Mouse (Mus musculus) CH12.LX (cell line): ENCODE measurements at regions not wholly inside any gene's neighbourhood (a gene's known extent, or its start where the extent isn't known, plus 50 kb on each side); places are given as distances from the start of the nearest gene placed in this dataset.

Source experiments
- DNase-seq: peaks from one replicate; pipeline ENCODE4 v3.0.0-alpha.2; 2013; ENCODE audit errors: extremely low read depth
- H3K27ac ChIP-seq: 2 replicates; pipeline ENCODE4 v1.5.1; 2012; ENCODE audit warnings: low read depth, mild to moderate bottlenecking, control low read depth, moderate library complexity; ENCODE audit not compliant: insufficient read depth
- H3K27me3 ChIP-seq: replicated peaks from 2 replicates; pipeline ENCODE3; 2012; ENCODE audit warnings: inconsistent platforms
- H3K36me3 ChIP-seq, 2 experiments: replicated peaks in 1 of 2; 2 replicates each; pipeline versions ENCODE3 to v1.6.1; 2012; ENCODE audit warnings: inconsistent platforms in 1 of 2, low read length in 1 of 2, mild to moderate bottlenecking in 1 of 2, mixed read lengths in 1 of 2, moderate library complexity in 1 of 2; ENCODE audit not compliant: control insufficient read depth in 1 of 2, insufficient read depth in 1 of 2
- H3K4me1 ChIP-seq, 2 experiments: 2 replicates each; pipeline ENCODE4 v1.6.1; 2012; ENCODE audit warnings: inconsistent platforms in 1 of 2, moderate library complexity in 1 of 2; ENCODE audit not compliant: insufficient read depth in 2 of 2, control insufficient read depth in 1 of 2
- H3K4me2 ChIP-seq: 2 replicates; pipeline ENCODE4 v1.6.1; 2012; ENCODE audit warnings: low read depth, mild to moderate bottlenecking, control low read depth; ENCODE audit not compliant: poor library complexity, insufficient read depth, severe bottlenecking
- H3K4me3 ChIP-seq, 3 experiments: fragments of 150-350 bp in 1 of 3; sonication (generic) in 1 of 3; replicated peaks in 1 of 3; 2 replicates each; pipeline versions ENCODE3 to v1.5.1; 2011 to 2012; ENCODE audit warnings: low read depth in 2 of 3, low read length in 2 of 3, mild to moderate bottlenecking in 2 of 3, moderate library complexity in 2 of 3, control low read depth in 1 of 3, improper control_type of control experiment in 1 of 3, inconsistent platforms in 1 of 3, mixed read lengths in 1 of 3; ENCODE audit not compliant: poor library complexity in 1 of 3
- H3K79me2 ChIP-seq: replicated peaks from 2 replicates; pipeline ENCODE4 v1.6.1; 2012; ENCODE audit warnings: mild to moderate bottlenecking, moderate library complexity; ENCODE audit not compliant: control insufficient read depth, poor library complexity, insufficient read depth, severe bottlenecking; ENCODE audit errors: extremely low read depth
- H3K9ac ChIP-seq: 2 replicates; pipeline ENCODE4 v1.6.1; 2012; ENCODE audit warnings: low read depth, mild to moderate bottlenecking, control low read depth, moderate library complexity; ENCODE audit not compliant: insufficient read depth
- H3K9me3 ChIP-seq: replicated peaks from 2 replicates; pipeline ENCODE3; 2012; ENCODE audit warnings: low read length, inconsistent platforms, mixed read lengths
- BHLHE40 ChIP-seq: IDR thresholded peaks from 2 replicates; pipeline ENCODE4 v1.6.1; 2011; ENCODE audit warnings: mild to moderate bottlenecking, low read depth, low read length, improper control_type of control experiment
- CHD1 ChIP-seq: IDR thresholded peaks from 2 replicates; pipeline ENCODE4 v1.6.1; 2012; ENCODE audit warnings: low read depth, low read length, improper control_type of control experiment, inconsistent platforms
- CTCF ChIP-seq, 2 experiments: IDR thresholded peaks in 1 of 2; conservative IDR thresholded peaks in 1 of 2; 2 replicates each; pipeline ENCODE4 v1.5.1; 2011 to 2012; ENCODE audit warnings: low read depth in 2 of 2, low read length in 2 of 2, improper control_type of control experiment in 1 of 2, inconsistent platforms in 1 of 2, mild to moderate bottlenecking in 1 of 2, moderate library complexity in 1 of 2
- E2F4 ChIP-seq: IDR thresholded peaks from 2 replicates; pipeline ENCODE4 v1.6.1; 2011; ENCODE audit warnings: low read depth, low read length, improper control_type of control experiment; ENCODE audit not compliant: insufficient replicate concordance
- ELF1 ChIP-seq: IDR thresholded peaks from 2 replicates; pipeline ENCODE4 v1.6.1; 2014; ENCODE audit warnings: low read depth, mild to moderate bottlenecking, inconsistent platforms, low read length, improper control_type of control experiment
- ETS1 ChIP-seq: conservative IDR thresholded peaks from 2 replicates; pipeline ENCODE4 v1.6.1; 2012; ENCODE audit warnings: low read depth, mild to moderate bottlenecking, inconsistent platforms, low read length, improper control_type of control experiment, moderate library complexity
- GABPA ChIP-seq: IDR thresholded peaks from 2 replicates; pipeline ENCODE4 v1.6.1; 2012; ENCODE audit warnings: low read depth, low read length, improper control_type of control experiment, inconsistent platforms; ENCODE audit not compliant: insufficient replicate concordance
- HCFC1 ChIP-seq: IDR thresholded peaks from 2 replicates; pipeline ENCODE4 v1.6.1; 2012; ENCODE audit warnings: low read depth, mild to moderate bottlenecking, inconsistent platforms, low read length, improper control_type of control experiment
- JUN ChIP-seq: IDR thresholded peaks from 2 replicates; pipeline ENCODE4 v1.6.1; 2011; ENCODE audit warnings: low read depth, mild to moderate bottlenecking, low read length, improper control_type of control experiment, moderate library complexity; ENCODE audit not compliant: insufficient read depth
- JUND ChIP-seq: conservative IDR thresholded peaks from 2 replicates; pipeline ENCODE4 v1.6.1; 2011; ENCODE audit warnings: low read depth, low read length, improper control_type of control experiment
- KAT2A ChIP-seq: IDR thresholded peaks from 2 replicates; pipeline ENCODE4 v1.6.1; 2012; ENCODE audit warnings: low read length, improper control_type of control experiment, inconsistent platforms; ENCODE audit not compliant: insufficient replicate concordance
- MAFK ChIP-seq: IDR thresholded peaks from 2 replicates; pipeline ENCODE4 v1.6.1; 2011; ENCODE audit warnings: low read length, improper control_type of control experiment; ENCODE audit not compliant: insufficient replicate concordance
- MAX ChIP-seq: IDR thresholded peaks from 2 replicates; pipeline ENCODE4 v1.6.1; 2011; ENCODE audit warnings: low read length, improper control_type of control experiment
- MAZ ChIP-seq: IDR thresholded peaks from 2 replicates; pipeline ENCODE4 v1.6.1; 2012; ENCODE audit warnings: low read depth, mild to moderate bottlenecking, inconsistent platforms, low read length, improper control_type of control experiment, moderate library complexity
- MEF2A ChIP-seq: IDR thresholded peaks from 2 replicates; pipeline ENCODE4 v1.6.1; 2014; ENCODE audit warnings: low read depth, mild to moderate bottlenecking, inconsistent platforms, low read length, improper control_type of control experiment, borderline replicate concordance
- MXI1 ChIP-seq: IDR thresholded peaks from 2 replicates; pipeline ENCODE4 v1.6.1; 2011; ENCODE audit warnings: mild to moderate bottlenecking, low read depth, low read length, improper control_type of control experiment
- MYC ChIP-seq: IDR thresholded peaks from 2 replicates; pipeline ENCODE4 v1.6.1; 2011; ENCODE audit warnings: low read depth, mild to moderate bottlenecking, improper control_type of control experiment, low read length
- NRF1 ChIP-seq: IDR thresholded peaks from 2 replicates; pipeline ENCODE4 v1.6.1; 2014; ENCODE audit warnings: low read depth, mild to moderate bottlenecking, inconsistent platforms, low read length, improper control_type of control experiment, moderate library complexity
- PAX5 ChIP-seq: IDR thresholded peaks from 2 replicates; pipeline ENCODE4 v1.6.1; 2012; ENCODE audit warnings: low read length, inconsistent platforms, mixed read lengths
- RAD21 ChIP-seq: IDR thresholded peaks from 2 replicates; pipeline ENCODE4 v1.6.1; 2011; ENCODE audit warnings: low read depth, mild to moderate bottlenecking, low read length, improper control_type of control experiment, moderate library complexity
- RCOR1 ChIP-seq: conservative IDR thresholded peaks from 2 replicates; pipeline ENCODE4 v1.6.1; 2012; ENCODE audit warnings: low read depth, mild to moderate bottlenecking, inconsistent platforms, low read length, improper control_type of control experiment
- TBP ChIP-seq: conservative IDR thresholded peaks from 2 replicates; pipeline ENCODE4 v1.6.1; 2011; ENCODE audit warnings: low read depth, low read length, improper control_type of control experiment
- TCF12 ChIP-seq: IDR thresholded peaks from 2 replicates; pipeline ENCODE4 v1.6.1; 2014; ENCODE audit warnings: low read depth, mild to moderate bottlenecking, inconsistent platforms, low read length, improper control_type of control experiment
- UBTF ChIP-seq: IDR thresholded peaks from 2 replicates; pipeline ENCODE4 v1.6.1; 2012; ENCODE audit warnings: low read depth, mild to moderate bottlenecking, inconsistent platforms, low read length, improper control_type of control experiment, moderate library complexity
- USF1 ChIP-seq: IDR thresholded peaks from 2 replicates; pipeline ENCODE4 v1.6.1; 2014; ENCODE audit warnings: low read depth, mild to moderate bottlenecking, inconsistent platforms, low read length, improper control_type of control experiment
- USF2 ChIP-seq: conservative IDR thresholded peaks from 2 replicates; pipeline ENCODE4 v1.6.1; 2011; ENCODE audit warnings: low read depth, low read length, improper control_type of control experiment
- ZC3H11A ChIP-seq: IDR thresholded peaks from 2 replicates; pipeline ENCODE4 v1.6.1; 2012; ENCODE audit warnings: low read depth, mild to moderate bottlenecking, inconsistent platforms, low read length, improper control_type of control experiment
- ZKSCAN1 ChIP-seq: IDR thresholded peaks from 2 replicates; pipeline ENCODE4 v1.6.1; 2012; ENCODE audit warnings: low read depth, inconsistent platforms, low read length, improper control_type of control experiment, borderline replicate concordance
- ZMIZ1 ChIP-seq: IDR thresholded peaks from 2 replicates; pipeline ENCODE4 v1.6.1; 2012; ENCODE audit warnings: low read depth, mild to moderate bottlenecking, inconsistent platforms, low read length, improper control_type of control experiment
- ZNF384 ChIP-seq: IDR thresholded peaks from 2 replicates; pipeline ENCODE4 v1.6.1; 2012; ENCODE audit warnings: low read depth, low read length, improper control_type of control experiment, inconsistent platforms
- dilution Hi-C: fragments of 300-500 bp; cut with MboI; formaldehyde crosslinking; loops from 2 replicates; pipeline ENCODE4 v1.14.3; 2020; ENCODE audit warnings: low sequenced_read_pairs; ENCODE audit not compliant: extremely low pct_unique_long_range_greater_than_20kb, extremely low pct_ligation_motif_present
- in situ Hi-C: fragments of 300-500 bp; cut with MboI; formaldehyde crosslinking; loops from 3 replicates; pipeline ENCODE4 v1.14.3; 2019; ENCODE audit warnings: low sequenced_read_pairs, low pct_ligation_motif_present, low pct_unique_long_range_greater_than_20kb, mixed read lengths

- in situ Hi-C loops, result no loop called here
These were observed 320.1 kb upstream of the Sdr16c6 start for GRCm38 (mm10) chr4:4397410-4397809.

GRCm38 (mm10) chr4:4380024-4380590 lies 302.8 kb upstream of the Sdr16c6 start:
- no peak overlapping the region for H3K27ac ChIP-seq
- no peaks in the 10 kb centered on the region for H3K36me3 ChIP-seq
- no peak overlapping the region for H3K9ac ChIP-seq
- no peaks in the 10 kb centered on the region for H3K79me2 ChIP-seq
- no peak for DNase-seq
- H3K27me3 ChIP-seq, result no peaks in the 10 kb centered on the region
- no peak overlapping the region for H3K4me3 ChIP-seq
- dilution Hi-C loops, result no loop called here
- in situ Hi-C loops, result no loop called here
- no peak overlapping the region for H3K4me2 ChIP-seq
- TF ChIP-seq ZKSCAN1 (no peak), TCF12 (no peak), MAFK (no peak), MXI1 (no peak), HCFC1 (no peak), CHD1 (no peak), MYC (no peak), ELF1 (no peak), RCOR1 (no peak), GABPA (no peak), JUND (no peak), UBTF (no peak), ZMIZ1 (no peak), USF1 (no peak), MAX (no peak), KAT2A (no peak), MAZ (no peak), E2F4 (no peak), TBP (no peak), ETS1 (no peak)
- H3K4me1 ChIP-seq, result no peaks in the 10 kb centered on the region
- no peaks in the 10 kb centered on the region for H3K9me3 ChIP-seq

More at GRCm38 (mm10) chr4:4397410-4397809, 320.1 kb upstream of the Sdr16c6 start:
- no peak overlapping the region for H3K9ac ChIP-seq
- no peaks in the 10 kb centered on the region for H3K27me3 ChIP-seq
- DNase-seq, result no peak
- no peak overlapping the region for H3K4me3 ChIP-seq
- dilution Hi-C loops, result no loop called here
- H3K4me1 ChIP-seq, result no peaks in the 10 kb centered on the region
- no peaks in the 10 kb centered on the region for H3K9me3 ChIP-seq
- H3K79me2 ChIP-seq, result no peaks in the 10 kb centered on the region
- no peak overlapping the region for H3K27ac ChIP-seq
- no peaks in the 10 kb centered on the region for H3K36me3 ChIP-seq
- TF ChIP-seq ZMIZ1 (no peak), RAD21 (no peak), JUN (no peak), ZC3H11A (no peak), UBTF (no peak), MEF2A (no peak), BHLHE40 (no peak), E2F4 (no peak), GABPA (no peak), CTCF (conservative IDR thresholded peaks at IDR 0.05 in 1 of 2, IDR thresholded peaks at IDR 0.05 in 1 of 2; ENCODE audit: low read depth in 2 of 2, low read length in 2 of 2) (no peak), CHD1 (no peak), ETS1 (no peak), NRF1 (no peak), USF2 (no peak), PAX5 (no peak), JUND (no peak), MAX (no peak), ZNF384 (no peak)
- no peak overlapping the region for H3K4me2 ChIP-seq
